Mouse (Mus musculus): Measurements from ENCODE around the gene Olfr1420.

GRCm38 (mm10) chr19:11854821-11855220, 31.5 kb upstream of the Olfr1420 start:
- TF ChIP-seq CHD2 (IDR thresholded peaks at IDR 0.05; ENCODE audit: low read depth, low read length) (no peak), ZC3H11A (IDR thresholded peaks at IDR 0.05; ENCODE audit: borderline replicate concordance, low read depth, low read length) (no peak), HCFC1 (IDR thresholded peaks at IDR 0.05; ENCODE audit: borderline replicate concordance, insufficient read depth, low read length) (no peak), ZNF384 (IDR thresholded peaks at IDR 0.05; ENCODE audit: low read depth, low read length) (no peak), MAFK (IDR thresholded peaks at IDR 0.05; ENCODE audit: insufficient read depth, low read depth, low read length) (no peak)
